Mouse (Mus musculus): Measurements from ENCODE around the gene Dner. TPM values are rescaled to one million over a fixed set of nuclear protein-coding genes. Genes with fewer than 3 reads are reported as not detected.
"Not testable (repeated sequence)": the region's sequence is repeated elsewhere in the genome, so short reads cannot be mapped to it uniquely, and the experiment has no call there.

Dner gene
- polyA plus RNA-seq, 1 experiment from 2014 or later, result 3.4 TPM

DNA sequence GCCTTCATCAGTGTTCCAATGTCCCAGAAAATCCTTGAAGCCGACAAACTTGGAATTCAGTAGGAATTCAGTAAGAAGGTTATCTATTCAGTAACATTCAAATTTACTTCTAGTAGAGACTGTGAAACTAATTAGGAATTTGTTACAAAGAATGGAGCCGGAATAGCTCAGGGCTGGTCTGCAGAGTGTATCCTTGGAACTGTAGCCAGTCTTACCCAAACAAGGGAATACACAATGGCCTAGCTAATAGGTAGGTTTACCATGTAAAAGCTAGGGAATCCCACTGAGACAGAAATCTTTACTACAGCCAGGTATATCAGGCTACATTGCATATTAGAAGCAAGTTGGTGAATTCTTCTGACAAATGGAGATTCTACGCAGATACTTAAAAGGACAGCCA is 363.2 kb downstream of the Dner start:
- not testable (repeated sequence) for H3K4me1 ChIP-seq; H3K9me3 ChIP-seq; H3K27me3 ChIP-seq; H3K27ac ChIP-seq; ATAC-seq (ENCODE audit: insufficient number of reproducible peaks, low FRiP score, low TSS enrichment, low read depth); H3K4me3 ChIP-seq; H3K9ac ChIP-seq; H3K4me2 ChIP-seq; H3K36me3 ChIP-seq
- WGBS, result 63% methylated on average over 3 of the region's 3 CpGs

- not testable (repeated sequence) for H3K4me2 ChIP-seq; H3K36me3 ChIP-seq; H3K9me3 ChIP-seq; ATAC-seq (ENCODE audit: insufficient number of reproducible peaks, low FRiP score, low TSS enrichment, low read depth); H3K27ac ChIP-seq; H3K4me3 ChIP-seq; H3K9ac ChIP-seq; H3K27me3 ChIP-seq; H3K4me1 ChIP-seq
- WGBS, result 83% methylated on average over 12 of the region's 12 CpGs
These were observed 364.2 kb downstream of the Dner start for GRCm38 (mm10) chr1:84331861-84332260.

GRCm38 (mm10) chr1:84325309-84325708 is 370.7 kb downstream of the Dner start:
- no peak for ATAC-seq (ENCODE audit: insufficient number of reproducible peaks, low FRiP score, low TSS enrichment, low read depth)
- no peak overlapping the region for H3K4me3 ChIP-seq
- WGBS, result 12% methylated on average over 3 of the region's 3 CpGs
- no peak overlapping the region for H3K4me2 ChIP-seq
- no peaks in the 10 kb centered on the region for H3K36me3 ChIP-seq
- H3K4me1 ChIP-seq, result 0 out of 2 replicates have a peak, but pooled peaks cover 3% of the 10 kb centered on the region
- no peaks in the 10 kb centered on the region for H3K27me3 ChIP-seq
- H3K9me3 ChIP-seq, result no peaks in the 10 kb centered on the region
- H3K9ac ChIP-seq, result no peak overlapping the region
- no peak overlapping the region for H3K27ac ChIP-seq

- no peak for ATAC-seq (ENCODE audit: insufficient number of reproducible peaks, low FRiP score, low TSS enrichment, low read depth)
- H3K36me3 ChIP-seq, result no peaks in the 10 kb centered on the region
- no peak overlapping the region for H3K4me3 ChIP-seq
- no peak overlapping the region for H3K27ac ChIP-seq
- 0 out of 2 replicates have a peak, but pooled peaks cover 3% of the 10 kb centered on the region for H3K4me1 ChIP-seq
- no peak overlapping the region for H3K9ac ChIP-seq
- H3K4me2 ChIP-seq, result no peak overlapping the region
- 55% methylated on average over 4 of the region's 4 CpGs for WGBS
- no peaks in the 10 kb centered on the region for H3K9me3 ChIP-seq
- H3K27me3 ChIP-seq, result no peaks in the 10 kb centered on the region
These were observed 374.7 kb downstream of the Dner start for GRCm38 (mm10) chr1:84321327-84321726.

Small RNAs within 50 kb of the gene (microRNA-seq; reads per million reads assigned to microRNA genes)
- 3.3 reads per million, percentile 9 among the genes with 10 or more reads in this experiment for gene Mir5126

Other genes with a start within 250 kb of the Dner start
- gene Fbxo36, start 143.6 kb upstream of the Dner start, polyA plus RNA-seq (2015; fragmentation: Nextera tagmentation; extraction: Ambion mirVana), result 9.8 and 12.0 TPM in 2 replicates
- 52.1 and 62.0 TPM in 2 replicates for gene Trip12, start 144.3 kb upstream of the Dner start, polyA plus RNA-seq (2015; fragmentation: Nextera tagmentation; extraction: Ambion mirVana)
- gene Slc16a14, start 238.9 kb upstream of the Dner start, polyA plus RNA-seq (2015; fragmentation: Nextera tagmentation; extraction: Ambion mirVana), result 0.50 and 0.60 TPM in 2 replicates